ENCODE assay signal across 8 mouse cellular contexts in the genomic region with DNA sequence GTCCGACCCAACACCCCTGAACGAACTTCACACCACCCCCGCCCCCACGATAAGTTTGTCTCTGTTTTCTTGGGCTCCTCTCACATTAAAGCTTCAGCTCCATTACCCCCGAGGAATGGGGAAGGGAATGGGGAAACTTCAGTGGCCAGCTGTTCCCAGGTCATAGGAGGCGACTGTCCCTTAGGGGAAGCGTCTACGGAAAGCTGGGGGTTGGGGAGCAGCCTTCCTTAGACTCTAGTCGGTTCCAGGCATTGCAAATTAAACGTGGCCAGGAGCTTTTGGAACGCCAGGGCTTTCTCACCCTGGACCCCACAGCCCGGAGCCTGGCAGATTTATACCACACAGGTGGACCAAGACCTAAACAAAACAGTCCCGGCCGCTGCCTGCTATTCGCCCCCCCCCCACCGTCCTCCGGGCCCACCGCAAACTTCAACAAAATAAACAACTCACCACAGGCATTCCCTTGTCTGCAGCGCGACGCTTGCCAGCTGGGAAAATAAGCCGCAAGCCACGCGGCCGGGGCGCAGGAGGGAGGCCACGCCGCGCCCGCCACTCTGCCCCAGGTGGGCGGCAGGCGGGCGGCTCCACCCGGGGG. TPM values are rescaled to one million over a fixed set of nuclear protein-coding genes. Genes with fewer than 3 reads are reported as not detected.
DNase-seq lines count a peak whose midpoint lies in the region; ATAC-seq and TF ChIP-seq lines count a peak whose summit lies in the region.

No protein-coding gene starts in this region.

- peak overlapping the region; percentile 3; the same call in 1 of the 2 replicates for H3K9ac ChIP-seq in ES-E14 (ENCODE audit: insufficient read depth, low read depth, low read length, poor library complexity, severe bottlenecking)
- peak overlapping the region; percentile 80 for H3K9ac ChIP-seq in heart, embryonic 12.5 days

- no peak for TF ChIP-seq CTCF in bone marrow macrophage, adult 2 months (IDR thresholded peaks at IDR 0.05; ENCODE audit: low read depth, low read length)

- H3K4me2 ChIP-seq in heart, embryonic 12.5 days, result peak overlapping the region; percentile 97

- TF ChIP-seq POLR2A in bone marrow macrophage, adult 2 months (IDR thresholded peaks at IDR 0.05; ENCODE audit: borderline replicate concordance, low read depth, low read length), result no peak

- 0 out of 2 replicates have a peak, but pooled peaks cover 3% of the 10 kb centered on the region for H3K27me3 ChIP-seq in heart, embryonic 12.5 days (replicated peaks)

- H3K4me3 ChIP-seq in ES-E14 (ENCODE audit: insufficient read depth in 1 of 2, low read depth in 1 of 2, low read length in 2 of 2, poor library complexity in 1 of 2, severe bottlenecking in 1 of 2), result peak overlapping the region; percentile 64 to 68
- peak overlapping the region; percentile 76 for H3K4me3 ChIP-seq in bone marrow macrophage, adult 2 months (ENCODE audit: insufficient read depth, low read length)
- peak overlapping the region; percentile 70 for H3K4me3 ChIP-seq in heart, embryonic 12.5 days

- ATAC-seq in heart, embryonic 12.5 days (ENCODE audit: insufficient number of reproducible peaks, low FRiP score), result no peak

- in situ Hi-C loops in ES-E14 (cut with MboI; ENCODE audit: low sequenced_read_pairs in 2 of 2, unreplicated experiment in 2 of 2), result no loop called here

- H3K27ac ChIP-seq in ES-E14 (ENCODE audit: insufficient read depth, low read depth, low read length, poor library complexity, severe bottlenecking), result no peak overlapping the region
- H3K27ac ChIP-seq in bone marrow macrophage, adult 2 months (ENCODE audit: insufficient read depth, low read depth, low read length), result 0 out of 2 replicates have a peak overlapping the region, but pooled peaks have one; percentile 5
- H3K27ac ChIP-seq in heart, embryonic 12.5 days (ENCODE audit: poor library complexity, severe bottlenecking), result peak overlapping the region; percentile 42; the same call in 1 of the 2 replicates

- DNase-seq in ES-E14 (ENCODE audit: low read depth, low spot score), result no peak
- DNase-seq in kidney, postnatal 10 days, result peak; percentile 46
- DNase-seq in naive thymus-derived CD4-positive, alpha-beta T cell, adult 2 months (ENCODE audit: low read depth), result peak; percentile 20
- DNase-seq in thymus, postnatal 14 days, result no peak
- no peak for DNase-seq in frontal cortex, postnatal 10 days (ENCODE audit: low spot score in 2 of 2)
- no peak for DNase-seq in MN1 (ENCODE audit: low spot score)

- no peaks in the 10 kb centered on the region for H3K9me3 ChIP-seq in ES-E14 (ENCODE audit: control insufficient read depth, insufficient read depth, low read depth, low read length)
- no peaks in the 10 kb centered on the region for H3K9me3 ChIP-seq in heart, embryonic 12.5 days (replicated peaks)

- 1% methylated on average over 30 of the region's 34 CpGs for WGBS in heart, embryonic 12.5 days

- H3K4me1 ChIP-seq in ES-E14 (ENCODE audit: control insufficient read depth in 2 of 2, insufficient read depth in 2 of 2, low read length in 2 of 2, poor library complexity in 1 of 2), result no peaks in the 10 kb centered on the region
- peaks cover 9% of the 10 kb centered on the region for H3K4me1 ChIP-seq in bone marrow macrophage, adult 2 months (ENCODE audit: control insufficient read depth, insufficient read depth, low read length)
- peaks cover 18% of the 10 kb centered on the region for H3K4me1 ChIP-seq in heart, embryonic 12.5 days (replicated peaks)

- no peaks in the 10 kb centered on the region for H3K36me3 ChIP-seq in ES-E14 (ENCODE audit: control insufficient read depth, insufficient read depth, low read length, poor library complexity, severe bottlenecking)
- no peaks in the 10 kb centered on the region for H3K36me3 ChIP-seq in heart, embryonic 12.5 days

TF ChIP-seq in ES-E14, 5 proteins besides CTCF, POLR2A, EP300 and RAD21:
- no peak for TF ChIP-seq ZNF384 (IDR thresholded peaks at IDR 0.05; ENCODE audit: low read depth, low read length)
- no peak for TF ChIP-seq ZC3H11A (IDR thresholded peaks at IDR 0.05; ENCODE audit: borderline replicate concordance, low read depth, low read length)
- no peak for TF ChIP-seq CHD2 (IDR thresholded peaks at IDR 0.05; ENCODE audit: low read depth, low read length)
- no peak for TF ChIP-seq MAFK (IDR thresholded peaks at IDR 0.05; ENCODE audit: insufficient read depth, low read depth, low read length)
- no peak for TF ChIP-seq HCFC1 (IDR thresholded peaks at IDR 0.05; ENCODE audit: borderline replicate concordance, insufficient read depth, low read length)

RNA-seq across cellular contexts. Expression of a gene that starts 0.6 kb away (rescaled TPM):
- total RNA-seq in ES-E14 (2012; rRNA removed), result 5.5 and 7.2 TPM in 2 replicates
- polyA plus RNA-seq in bone marrow macrophage, adult 2 months (2012; ENCODE audit: insufficient read depth, insufficient read length, missing spikeins), result 12.6 and 14.5 TPM in 2 replicates
- polyA plus RNA-seq in heart, embryonic 12.5 days (2016; fragmentation: Nextera tagmentation; extraction: Ambion mirVana), result 13.8 and 15.6 TPM in 2 replicates

Comparison
In these comparisons a context has a peak if more than half of its experiments do, and no peak if none do; other contexts are left out.
1. DNase-seq: peak in kidney, postnatal 10 days (single experiment) and naive thymus-derived CD4-positive, alpha-beta T cell, adult 2 months (single experiment); none in ES-E14 (single experiment), thymus, postnatal 14 days (single experiment), frontal cortex, postnatal 10 days (0 of 2) and MN1 (single experiment).
2. Peak in every context shown above with its lines, with median percentiles within 50 percentile points of each other: H3K4me3 ChIP-seq.